Comparison of ENCODE assay signal across 1 mouse cellular context in genomic region chr17:35424106-35424505, GRCm38 (mm10). TPM values are rescaled to one million over a fixed set of nuclear protein-coding genes. Genes with fewer than 3 reads are reported as not detected.
"Had no signal": no experiment of that assay in that cellular context is flagged by ENCODE, and none has a peak within 500 bp of the region (broad histone marks: within the 10 kb centered on the region; RNA-seq: fewer than 3 reads in every experiment).

No protein-coding gene starts in this region.

RNA-seq across cellular contexts. Expression of gene H2-Q6, which starts 0.5 kb away (rescaled TPM):
- polyA plus RNA-seq: myocyte had no signal
